Mouse (Mus musculus) liver, adult 10 weeks (tissue): ENCODE results near the gene Dnajb7. TPM values are rescaled to one million over a fixed set of nuclear protein-coding genes. Genes with fewer than 3 reads are reported as not detected.

Experiments used
- polyA plus RNA-seq: library from polyadenylated mRNA; stranded (reverse); fragments of 350-450 nt; fragmentation: Illumina TruSeq; extraction: RNeasy Lipid Tissue Mini Kit (QIAGEN cat#74804); gene quantifications from one replicate; pipeline ENCODE4 v1.2.3, GENCODE M21; 2014; ENCODE audit warnings: low read depth, low replicate concordance

Gene Dnajb7
- polyA plus RNA-seq, result 0.66 TPM

DNA sequence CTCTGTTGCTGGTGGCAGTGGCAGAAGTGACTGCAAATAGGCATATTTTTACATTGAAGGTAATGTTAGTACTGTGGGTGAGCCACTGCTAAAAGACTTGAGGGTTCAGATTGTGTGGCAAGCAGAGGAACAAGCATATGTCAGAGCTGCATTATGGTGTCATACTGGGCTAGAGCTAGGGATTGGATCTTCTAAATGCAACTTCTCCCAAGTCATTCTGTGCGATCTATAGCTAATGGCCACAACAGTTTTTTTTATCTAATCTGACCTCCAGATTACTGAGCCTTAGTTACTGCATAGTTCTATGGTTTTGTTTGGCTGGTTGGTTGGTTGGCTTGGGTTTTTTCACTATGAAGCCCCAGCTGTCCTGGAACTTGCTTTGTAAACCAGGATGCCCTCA is at the start of gene Dnajb7:
TSS of gene Dnajb7 (minus strand) at position 101 of the 400 bp plus-strand sequence.

DNA sequence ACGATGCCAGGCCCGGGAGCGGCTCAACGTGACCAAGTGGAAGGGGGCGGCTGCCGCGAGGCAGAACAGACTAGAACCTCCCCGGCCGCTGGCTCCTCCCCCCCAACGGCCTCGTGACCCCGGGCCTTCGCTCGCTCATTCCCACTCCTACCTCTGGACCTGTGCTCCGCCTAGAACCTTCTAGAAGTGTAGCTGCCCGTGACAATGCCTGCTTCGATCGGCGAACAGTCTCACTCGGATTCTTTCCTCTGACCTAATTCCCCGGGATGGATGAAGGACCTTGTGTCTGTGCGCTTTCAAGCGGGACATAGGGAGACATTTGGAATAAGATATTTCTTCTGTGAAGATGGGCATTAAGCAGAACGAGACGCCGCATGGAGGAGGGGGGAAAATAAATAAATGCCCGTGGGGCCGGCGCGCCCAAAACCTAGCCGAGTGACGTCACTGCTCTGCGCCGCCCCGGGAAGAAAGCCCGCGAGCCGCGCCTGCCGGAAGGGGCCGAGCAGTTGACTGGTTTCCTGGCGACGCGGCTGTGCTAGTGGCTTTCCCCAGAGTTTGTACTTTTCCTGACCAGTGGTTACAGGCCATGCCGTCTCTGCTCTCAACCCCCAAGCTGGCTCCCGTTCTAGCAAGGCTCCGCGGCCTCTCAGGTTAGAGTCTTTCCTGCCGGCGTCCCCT is 8.3 kb downstream of the Dnajb7 start, which contains the start of the genes St13 and Xpnpep3:
TSS of gene St13 (minus strand) at position 440 of the 678 bp plus-strand sequence.
TSS of gene Xpnpep3 (plus strand) at position 501 of the 678 bp plus-strand sequence.

DNA sequence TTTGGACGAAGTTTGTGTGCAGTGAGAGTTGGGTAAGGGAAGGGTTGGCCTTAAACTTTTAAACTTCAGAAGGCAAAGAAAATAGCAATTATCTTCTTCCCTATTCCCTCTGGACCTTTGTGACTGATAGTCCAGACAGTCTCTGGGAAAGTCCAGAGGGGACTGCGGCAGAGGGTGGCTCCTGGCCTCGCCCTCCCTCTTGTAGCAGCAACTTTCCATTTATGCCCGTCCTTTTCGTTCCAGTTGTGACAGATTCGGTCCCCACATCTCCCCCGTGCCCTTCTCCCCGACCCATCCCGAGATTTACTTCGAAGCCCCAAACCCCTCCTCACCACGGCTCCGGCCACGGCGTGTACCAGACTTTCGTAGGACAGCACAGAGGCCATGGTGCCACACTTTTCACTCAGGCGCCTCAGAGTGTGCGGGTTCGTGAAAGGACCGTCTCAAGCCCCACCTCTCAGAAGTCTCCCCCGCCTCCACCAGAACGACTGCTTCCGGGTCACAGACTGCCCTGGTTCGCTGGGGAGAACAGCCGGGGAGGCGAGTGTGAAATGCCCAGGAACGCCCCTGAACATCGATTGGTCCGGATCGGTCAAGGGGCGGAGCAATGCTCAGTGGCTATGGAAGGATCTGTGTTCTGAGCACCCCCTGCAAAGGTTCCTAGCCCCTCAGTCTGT is 47.6 kb downstream of the Dnajb7 start, which contains the start of gene Slc25a17:
TSS of gene Slc25a17 (minus strand) at position 468 of the 677 bp plus-strand sequence.

Other genes with a start within 250 kb of the Dnajb7 start
- 0.58 TPM for gene Mrtfa, start 217.5 kb downstream of the Dnajb7 start, polyA plus RNA-seq
- not detected for gene Mchr1, start 172.8 kb downstream of the Dnajb7 start, polyA plus RNA-seq
- gene Slc25a17, start 47.5 kb downstream of the Dnajb7 start, polyA plus RNA-seq, result 108 TPM
- 274 TPM for gene St13, start 8.2 kb downstream of the Dnajb7 start, polyA plus RNA-seq
- gene Xpnpep3, start 8.2 kb downstream of the Dnajb7 start, polyA plus RNA-seq, result 10.6 TPM
- 49.2 TPM for gene Rbx1, start 58.0 kb upstream of the Dnajb7 start, polyA plus RNA-seq
- 16.8 TPM for gene Ep300, start 177.1 kb upstream of the Dnajb7 start, polyA plus RNA-seq